In the genomic region with DNA sequence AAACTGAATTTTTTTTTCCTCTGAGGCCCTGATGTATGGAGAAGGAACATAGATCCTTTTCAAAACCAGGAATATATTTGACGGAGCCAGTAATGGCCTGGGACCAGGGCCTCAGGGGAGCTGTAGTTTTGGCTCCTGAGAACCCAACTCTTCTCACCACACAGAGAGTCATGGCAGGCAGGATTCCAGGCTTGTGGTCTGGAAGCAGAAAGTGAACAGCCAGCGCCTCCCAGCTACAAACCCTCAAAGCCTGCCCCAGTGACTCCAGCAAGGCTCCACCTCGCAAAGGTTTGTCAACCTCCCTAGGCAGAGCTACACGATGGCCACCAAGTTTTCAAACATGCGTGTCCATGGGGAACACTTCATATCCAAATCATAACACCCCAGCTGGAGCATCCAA, we compare ENCODE assay signal across 15 mouse cellular contexts.
"Had no signal": no experiment of that assay in that cellular context is flagged by ENCODE, and none has a peak within 500 bp of the region (broad histone marks: within the 10 kb centered on the region; RNA-seq: fewer than 3 reads in every experiment).

No protein-coding gene starts in this region.

- H3K27ac ChIP-seq: left cerebral cortex, adult 2 months; liver, embryonic 13.5 days; stomach, postnatal 0 days had no signal

- H3K4me3 ChIP-seq: left cerebral cortex, adult 2 months; liver, embryonic 13.5 days had no signal

- DNase-seq: kidney, postnatal 36 days; layer of hippocampus, postnatal 36 days; liver, embryonic 13.5 days; lung, adult 2 months; lung, postnatal 14 days; lung, postnatal 4 days; midbrain, embryonic 14.5 days; right cerebral cortex, adult 18-20 months; right cerebral cortex, postnatal 14 days; right cerebral cortex, postnatal 4 days; thymus, adult 2 months; thymus, postnatal 14 days; thymus, postnatal 4 days had no signal
